Mouse (Mus musculus): ENCODE measurements around the gene Selenoi. TPM values are rescaled to one million over a fixed set of nuclear protein-coding genes. Genes with fewer than 3 reads are reported as not detected.

Selenoi gene
- polyA plus RNA-seq, 1 experiment from 2014 or later: 22.8 TPM

DNA sequence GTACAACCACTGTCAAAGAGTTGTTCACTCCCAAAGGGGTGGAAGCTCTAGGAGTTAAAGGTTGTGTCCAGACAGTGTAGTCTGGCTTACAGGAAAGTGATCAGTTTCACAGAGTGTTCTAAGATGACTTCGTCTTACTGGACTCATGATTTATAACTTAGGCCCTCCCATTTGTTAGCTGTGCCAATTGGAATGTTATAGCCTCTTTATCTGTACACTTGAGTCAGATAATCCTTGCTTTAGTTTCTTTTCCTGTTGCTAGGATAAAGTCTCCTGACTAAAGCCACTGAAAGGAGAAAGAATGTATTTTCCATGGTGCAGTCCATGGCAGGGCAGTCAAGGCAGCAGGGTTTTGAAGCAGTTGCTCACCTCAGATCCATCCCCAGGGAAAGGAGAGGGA lies 10.0 kb downstream of the Selenoi start:
- no peak overlapping the region for H3K4me3 ChIP-seq
- peaks cover 12% of the 10 kb centered on the region for H3K4me1 ChIP-seq
- no peaks in the 10 kb centered on the region for H3K9me3 ChIP-seq (replicated peaks)
- H3K27me3 ChIP-seq: no peaks in the 10 kb centered on the region
- WGBS: 76% methylated on average over 1 of the region's 1 CpGs
- no peak overlapping the region for H3K9ac ChIP-seq
- H3K4me2 ChIP-seq (replicated peaks): no peak overlapping the region
- ATAC-seq (ENCODE audit: low FRiP score): no peak
- no peak overlapping the region for H3K27ac ChIP-seq
- H3K36me3 ChIP-seq: no peaks in the 10 kb centered on the region

GRCm38 (mm10) chr5:30243741-30244140 lies 11.4 kb downstream of the Selenoi start:
- Histone ChIP-seq H3K27ac (no peak overlapping the region), H3K4me1 (peaks cover 12% of the 10 kb centered on the region), H3K36me3 (0 out of 2 replicates have a peak, but pooled peaks cover 2% of the 10 kb centered on the region), H3K4me2 (replicated peaks) (no peak overlapping the region), H3K27me3 (no peaks in the 10 kb centered on the region), H3K9ac (no peak overlapping the region), H3K4me3 (no peak overlapping the region), H3K9me3 (replicated peaks) (no peaks in the 10 kb centered on the region)
- ATAC-seq (ENCODE audit: low FRiP score): no peak
- 75% methylated on average over 9 of the region's 9 CpGs for WGBS

GRCm38 (mm10) chr5:30245861-30246416 lies 13.6 kb downstream of the Selenoi start:
- no peak for ATAC-seq (ENCODE audit: low FRiP score)
- H3K4me3 ChIP-seq: no peak overlapping the region
- no peak overlapping the region for H3K9ac ChIP-seq
- H3K4me2 ChIP-seq (replicated peaks): no peak overlapping the region
- H3K36me3 ChIP-seq: peaks cover 8% of the 10 kb centered on the region; the same call in 1 of the 2 replicates
- peaks cover 12% of the 10 kb centered on the region for H3K4me1 ChIP-seq
- H3K27me3 ChIP-seq: no peaks in the 10 kb centered on the region
- no peak overlapping the region for H3K27ac ChIP-seq
- 90% methylated on average over 9 of the region's 9 CpGs for WGBS
- no peaks in the 10 kb centered on the region for H3K9me3 ChIP-seq (replicated peaks)

GRCm38 (mm10) chr5:30247666-30248065 lies 15.3 kb downstream of the Selenoi start:
- Histone ChIP-seq H3K4me1 (peaks cover 10% of the 10 kb centered on the region), H3K4me2 (replicated peaks) (no peak overlapping the region), H3K9ac (no peak overlapping the region), H3K27me3 (no peaks in the 10 kb centered on the region), H3K36me3 (peaks cover 17% of the 10 kb centered on the region), H3K4me3 (no peak overlapping the region), H3K9me3 (replicated peaks) (no peaks in the 10 kb centered on the region), H3K27ac (no peak overlapping the region)
- ATAC-seq (ENCODE audit: low FRiP score): no peak
- WGBS: 100% methylated on average over 1 of the region's 1 CpGs

- H3K9ac ChIP-seq: no peak overlapping the region
- no peak overlapping the region for H3K27ac ChIP-seq
- no peak overlapping the region for H3K4me2 ChIP-seq (replicated peaks)
- H3K36me3 ChIP-seq: peaks cover 58% of the 10 kb centered on the region
- no peak for ATAC-seq (ENCODE audit: low FRiP score)
- no peaks in the 10 kb centered on the region for H3K9me3 ChIP-seq (replicated peaks)
- 91% methylated on average over 12 of the region's 12 CpGs for WGBS
- H3K4me3 ChIP-seq: no peak overlapping the region
- H3K4me1 ChIP-seq: no peaks in the 10 kb centered on the region
- no peaks in the 10 kb centered on the region for H3K27me3 ChIP-seq
Measured at GRCm38 (mm10) chr5:30255567-30256354, 23.4 kb downstream of the Selenoi start.

DNA sequence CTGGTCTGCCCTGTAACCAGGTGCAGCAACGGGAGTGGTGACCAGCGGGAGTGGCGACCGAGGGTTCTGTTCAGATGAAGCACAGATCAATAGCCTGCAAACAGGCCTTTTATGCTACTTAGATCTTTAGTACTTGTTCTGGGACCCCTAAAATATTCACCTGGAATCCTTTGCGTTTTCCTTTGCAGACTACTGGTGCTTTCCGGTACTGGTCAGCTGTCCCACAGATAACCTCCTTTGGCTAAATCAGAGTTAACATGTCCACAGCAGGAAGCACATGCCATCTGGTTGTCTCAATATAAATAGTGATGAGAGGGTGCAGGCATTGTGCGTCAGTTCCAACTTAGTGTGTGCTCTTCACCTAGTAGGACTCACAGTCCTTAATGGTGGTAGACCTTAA lies 26.4 kb downstream of the Selenoi start:
- Histone ChIP-seq H3K9me3 (replicated peaks) (no peaks in the 10 kb centered on the region), H3K36me3 (peaks cover 47% of the 10 kb centered on the region), H3K27me3 (no peaks in the 10 kb centered on the region), H3K27ac (no peak overlapping the region), H3K4me1 (no peaks in the 10 kb centered on the region), H3K9ac (no peak overlapping the region), H3K4me3 (no peak overlapping the region), H3K4me2 (replicated peaks) (no peak overlapping the region)
- ATAC-seq (ENCODE audit: low FRiP score): no peak
- 97% methylated on average over 7 of the region's 7 CpGs for WGBS

DNA sequence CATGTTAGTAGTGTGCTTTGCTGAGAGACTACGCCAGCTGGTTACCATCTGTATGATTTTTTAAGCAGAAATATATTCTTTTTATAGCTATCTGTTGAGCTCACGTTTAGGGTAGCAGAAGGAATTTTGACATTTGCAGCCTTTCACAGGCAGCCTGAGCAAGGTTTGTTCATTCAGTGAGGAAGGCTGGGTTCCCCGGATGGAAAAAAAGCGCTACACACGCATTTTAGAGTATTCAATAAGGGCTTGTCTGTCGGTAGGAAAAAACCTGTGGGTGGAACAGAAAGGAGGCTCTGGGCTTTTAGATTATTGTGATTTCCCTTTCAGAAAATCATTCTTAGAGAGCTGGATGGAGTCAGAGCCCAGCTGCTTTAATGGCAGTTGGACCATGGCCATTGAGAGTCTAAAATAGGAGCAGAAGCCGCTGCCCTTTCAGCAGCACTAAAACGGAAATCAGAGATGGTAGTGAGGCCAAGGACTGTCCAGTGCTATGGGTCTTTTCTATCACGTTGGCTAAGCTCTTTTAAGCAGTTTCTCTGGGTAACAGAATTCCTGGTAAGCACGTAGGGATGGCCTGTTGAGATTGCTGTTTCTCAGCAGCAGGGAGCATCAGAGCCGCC lies 38.3 kb downstream of the Selenoi start:
- Histone ChIP-seq H3K4me1 (no peaks in the 10 kb centered on the region), H3K36me3 (peaks cover 18% of the 10 kb centered on the region), H3K27ac (no peak overlapping the region; the same call in 1 of the 2 replicates), H3K4me3 (no peak overlapping the region), H3K9ac (no peak overlapping the region), H3K9me3 (replicated peaks) (no peaks in the 10 kb centered on the region), H3K4me2 (replicated peaks) (no peak overlapping the region), H3K27me3 (no peaks in the 10 kb centered on the region)
- no peak for ATAC-seq (ENCODE audit: low FRiP score)
- 83% methylated on average over 11 of the region's 11 CpGs for WGBS

GRCm38 (mm10) chr5:30271599-30272281 lies 39.4 kb downstream of the Selenoi start:
- no peaks in the 10 kb centered on the region for H3K4me1 ChIP-seq
- peaks cover 10% of the 10 kb centered on the region for H3K36me3 ChIP-seq
- no peak for ATAC-seq (ENCODE audit: low FRiP score)
- WGBS: 95% methylated on average over 11 of the region's 11 CpGs
- H3K9me3 ChIP-seq (replicated peaks): no peaks in the 10 kb centered on the region
- no peaks in the 10 kb centered on the region for H3K27me3 ChIP-seq
- H3K27ac ChIP-seq: no peak overlapping the region
- H3K4me3 ChIP-seq: no peak overlapping the region
- no peak overlapping the region for H3K9ac ChIP-seq
- H3K4me2 ChIP-seq (replicated peaks): no peak overlapping the region

DNA sequence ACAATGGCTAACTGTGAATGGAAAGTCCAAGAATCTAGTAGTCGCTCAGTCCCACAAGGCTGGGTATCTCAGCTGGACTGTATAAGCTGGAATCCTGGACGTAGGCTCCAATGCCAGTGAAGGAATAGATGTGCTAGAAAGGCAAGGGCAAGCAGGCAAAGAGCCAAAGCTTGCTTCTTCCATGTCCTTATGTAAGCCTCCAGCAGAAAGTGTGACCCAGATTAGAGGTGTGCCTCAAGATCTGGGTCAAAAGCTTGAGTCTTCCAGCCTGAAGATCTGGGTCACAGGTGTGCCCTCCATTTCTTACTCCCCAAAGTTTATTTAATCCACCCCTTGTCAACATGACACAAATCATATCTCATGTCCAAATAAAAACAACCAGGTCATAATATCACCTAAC lies 44.0 kb downstream of the Selenoi start:
- Histone ChIP-seq H3K9me3 (replicated peaks) (no peaks in the 10 kb centered on the region), H3K27me3 (no peaks in the 10 kb centered on the region), H3K27ac (no peak overlapping the region), H3K4me2 (replicated peaks) (no peak overlapping the region), H3K9ac (no peak overlapping the region), H3K4me1 (peaks cover 8% of the 10 kb centered on the region), H3K4me3 (no peak overlapping the region), H3K36me3 (no peaks in the 10 kb centered on the region)
- WGBS: 94% methylated on average over 2 of the region's 2 CpGs
- no peak for ATAC-seq (ENCODE audit: low FRiP score)

DNA sequence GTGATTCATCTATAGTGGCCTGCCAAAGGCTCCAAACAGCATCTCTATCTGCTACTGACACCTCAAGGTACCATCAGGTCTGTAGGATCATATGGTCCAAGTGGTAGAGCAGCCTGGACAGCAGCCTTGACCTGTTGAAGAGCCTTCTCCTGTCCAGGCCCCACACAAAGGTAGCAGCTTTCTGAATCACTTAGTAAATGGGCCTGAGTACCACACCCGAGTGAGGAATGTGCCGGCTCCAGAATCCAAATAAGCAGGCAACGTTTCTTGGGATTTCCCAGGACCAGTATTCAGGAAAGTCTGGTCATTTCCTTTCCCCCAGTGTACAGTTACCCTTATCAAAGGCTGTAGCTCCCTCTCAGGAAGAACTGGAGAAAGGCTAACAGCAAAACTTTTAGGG lies 46.6 kb downstream of the Selenoi start:
- WGBS: 81% methylated on average over 3 of the region's 3 CpGs
- Histone ChIP-seq H3K4me3 (no peak overlapping the region), H3K4me1 (peaks cover 10% of the 10 kb centered on the region), H3K36me3 (no peaks in the 10 kb centered on the region), H3K9ac (no peak overlapping the region), H3K27ac (no peak overlapping the region), H3K27me3 (no peaks in the 10 kb centered on the region), H3K9me3 (replicated peaks) (no peaks in the 10 kb centered on the region), H3K4me2 (replicated peaks) (no peak overlapping the region)
- no peak for ATAC-seq (ENCODE audit: low FRiP score)

DNA sequence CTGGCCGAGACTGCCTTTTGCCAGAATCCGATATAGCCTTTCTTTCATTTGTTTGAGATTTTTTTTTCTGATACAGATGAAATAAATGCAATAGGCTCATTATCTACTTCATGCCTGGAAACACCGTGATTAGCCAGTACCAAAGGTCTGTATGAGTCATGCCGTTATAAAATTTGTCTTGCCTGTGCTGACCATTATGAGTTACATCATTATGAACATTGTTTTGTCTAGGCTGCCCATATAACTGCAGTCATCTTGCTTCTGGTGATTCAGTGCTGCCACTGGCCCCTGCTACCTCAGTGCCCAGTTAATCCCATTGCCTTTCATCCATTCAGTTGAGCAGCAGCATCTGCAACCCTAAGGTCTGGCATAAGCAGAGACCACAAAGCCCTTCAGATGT lies 47.1 kb downstream of the Selenoi start:
- ATAC-seq (ENCODE audit: low FRiP score): no peak
- WGBS: 89% methylated on average over 4 of the region's 4 CpGs
- no peak overlapping the region for H3K9ac ChIP-seq
- H3K4me1 ChIP-seq: peaks cover 10% of the 10 kb centered on the region
- H3K27me3 ChIP-seq: no peaks in the 10 kb centered on the region
- no peaks in the 10 kb centered on the region for H3K36me3 ChIP-seq
- H3K4me3 ChIP-seq: no peak overlapping the region
- H3K27ac ChIP-seq: no peak overlapping the region
- H3K4me2 ChIP-seq (replicated peaks): no peak overlapping the region
- H3K9me3 ChIP-seq (replicated peaks): no peaks in the 10 kb centered on the region

DNA sequence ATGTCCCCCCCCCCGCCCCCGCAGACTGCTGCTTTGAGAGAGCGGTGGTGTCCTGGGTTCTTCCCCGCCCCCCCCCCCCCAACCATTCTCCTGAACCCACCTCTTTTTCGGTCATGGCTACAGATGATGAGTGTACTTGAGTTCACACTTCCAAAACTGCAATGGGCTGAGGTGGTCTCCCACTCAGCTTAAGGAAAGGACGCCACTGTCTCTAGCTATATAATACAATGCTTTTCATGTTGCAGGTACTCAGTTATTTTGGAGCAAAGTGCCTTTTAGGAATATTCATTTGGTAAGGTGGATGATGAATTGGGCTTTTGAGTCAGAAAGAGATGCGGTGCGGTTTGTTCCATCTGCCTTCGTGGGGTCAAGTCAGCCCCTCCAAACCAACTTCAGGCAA lies 48.5 kb downstream of the Selenoi start:
- H3K27me3 ChIP-seq: no peaks in the 10 kb centered on the region
- H3K4me1 ChIP-seq: peaks cover 10% of the 10 kb centered on the region
- peak overlapping the region; percentile 62; the same call in 1 of the 2 replicates for H3K9ac ChIP-seq
- no peaks in the 10 kb centered on the region for H3K36me3 ChIP-seq
- 0 out of 2 replicates have a peak overlapping the region, but pooled peaks have one; percentile 30 for H3K27ac ChIP-seq
- peak overlapping the region; percentile 72 for H3K4me2 ChIP-seq (replicated peaks)
- ATAC-seq (ENCODE audit: low FRiP score): no peak
- H3K4me3 ChIP-seq: peak overlapping the region; percentile 51
- no peaks in the 10 kb centered on the region; the same call in 1 of the 2 replicates for H3K9me3 ChIP-seq (replicated peaks)
- WGBS: 43% methylated on average over 8 of the region's 9 CpGs
